Mouse (Mus musculus): ENCODE measurements around the gene Podxl2.

Podxl2 gene

GRCm38 (mm10) chr6:88844901-88845565, 29.8 kb downstream of the Podxl2 start:
- in situ Hi-C loops (cut with MboI, MseI): loop anchor here (5.0 kb wide), 3 partner anchors 57 to 398 kb away; partner anchors contain the start of genes Eefsec and Tpra1

GRCm38 (mm10) chr6:88843781-88844725, 30.8 kb downstream of the Podxl2 start:
- in situ Hi-C loops (cut with MboI, MseI): loop anchor here (5.0 kb wide), 2 partner anchors 58 to 397 kb away; partner anchors contain the start of genes Eefsec and Tpra1

GRCm38 (mm10) chr6:88843241-88843640, 31.6 kb downstream of the Podxl2 start:
- in situ Hi-C loops (cut with MboI, MseI): loop anchor here (5.0 kb wide), 2 partner anchors 59 to 396 kb away; partner anchors contain the start of genes Eefsec and Tpra1

- in situ Hi-C loops (cut with MboI, MseI): loop anchor here (5.0 kb wide), 2 partner anchors 60 to 395 kb away; partner anchors contain the start of genes Eefsec and Tpra1
Measured at GRCm38 (mm10) chr6:88842731-88843151, 32.1 kb downstream of the Podxl2 start.

- in situ Hi-C loops (cut with MboI, MseI): loop anchor here (5.0 kb wide), 2 partner anchors 60 to 395 kb away; partner anchors contain the start of genes Eefsec and Tpra1
Measured at GRCm38 (mm10) chr6:88841781-88842689, 32.8 kb downstream of the Podxl2 start, which contains the start of gene Abtb1. Abtb1 (minus strand) TSS chr6:88841984.

GRCm38 (mm10) chr6:88841514-88841780, 33.4 kb downstream of the Podxl2 start:
- in situ Hi-C loops (cut with MboI, MseI): loop anchor here (5.0 kb wide), 2 partner anchors 61 to 394 kb away; partner anchors contain the start of genes Eefsec and Tpra1

GRCm38 (mm10) chr6:88840791-88841513, 33.9 kb downstream of the Podxl2 start:
- in situ Hi-C loops (cut with MboI, MseI): loop anchor here (5.0 kb wide), 2 partner anchors 61 to 394 kb away; partner anchors contain the start of genes Eefsec and Tpra1

- in situ Hi-C loops (cut with MboI, MseI): loop anchor here (5.0 kb wide), 2 partner anchors 62 to 393 kb away; partner anchors contain the start of genes Eefsec and Tpra1
Measured at GRCm38 (mm10) chr6:88840211-88840610, 34.6 kb downstream of the Podxl2 start.

- in situ Hi-C loops (cut with MboI, MseI): no loop called here
Measured at GRCm38 (mm10) chr6:88839135-88839970, 35.5 kb downstream of the Podxl2 start.

- in situ Hi-C loops (cut with MboI, MseI): no loop called here
Measured at GRCm38 (mm10) chr6:88838613-88839012, 36.2 kb downstream of the Podxl2 start.

- in situ Hi-C loops (cut with MboI, MseI): no loop called here
Measured at GRCm38 (mm10) chr6:88837999-88838398, 36.8 kb downstream of the Podxl2 start.

GRCm38 (mm10) chr6:88836178-88836819, 38.5 kb downstream of the Podxl2 start:
- in situ Hi-C loops (cut with MboI, MseI): no loop called here

- in situ Hi-C loops (cut with MboI, MseI): no loop called here
Measured at GRCm38 (mm10) chr6:88835047-88835446, 39.8 kb downstream of the Podxl2 start.

GRCm38 (mm10) chr6:88833340-88834140, 41.3 kb downstream of the Podxl2 start:
- in situ Hi-C loops (cut with MboI, MseI): no loop called here

GRCm38 (mm10) chr6:88832663-88833062, 42.2 kb downstream of the Podxl2 start:
- in situ Hi-C loops (cut with MboI, MseI): no loop called here

- in situ Hi-C loops (cut with MboI, MseI): no loop called here
Measured at GRCm38 (mm10) chr6:88831456-88831855, 43.4 kb downstream of the Podxl2 start.

- in situ Hi-C loops (cut with MboI, MseI): no loop called here
Measured at GRCm38 (mm10) chr6:88830112-88830702, 44.6 kb downstream of the Podxl2 start.

GRCm38 (mm10) chr6:88829579-88829978, 45.3 kb downstream of the Podxl2 start:
- in situ Hi-C loops (cut with MboI, MseI): no loop called here

Measured in regulatory T cell (primary cell).